Mouse (Mus musculus) testis, postnatal 10 days (tissue): Measurements from ENCODE around the gene Med1.

Experiments
- DNase-seq: peaks from one replicate; pipeline ENCODE4 v3.0.0; 2021; ENCODE audit warnings: low spot score

Med1 gene

DNA sequence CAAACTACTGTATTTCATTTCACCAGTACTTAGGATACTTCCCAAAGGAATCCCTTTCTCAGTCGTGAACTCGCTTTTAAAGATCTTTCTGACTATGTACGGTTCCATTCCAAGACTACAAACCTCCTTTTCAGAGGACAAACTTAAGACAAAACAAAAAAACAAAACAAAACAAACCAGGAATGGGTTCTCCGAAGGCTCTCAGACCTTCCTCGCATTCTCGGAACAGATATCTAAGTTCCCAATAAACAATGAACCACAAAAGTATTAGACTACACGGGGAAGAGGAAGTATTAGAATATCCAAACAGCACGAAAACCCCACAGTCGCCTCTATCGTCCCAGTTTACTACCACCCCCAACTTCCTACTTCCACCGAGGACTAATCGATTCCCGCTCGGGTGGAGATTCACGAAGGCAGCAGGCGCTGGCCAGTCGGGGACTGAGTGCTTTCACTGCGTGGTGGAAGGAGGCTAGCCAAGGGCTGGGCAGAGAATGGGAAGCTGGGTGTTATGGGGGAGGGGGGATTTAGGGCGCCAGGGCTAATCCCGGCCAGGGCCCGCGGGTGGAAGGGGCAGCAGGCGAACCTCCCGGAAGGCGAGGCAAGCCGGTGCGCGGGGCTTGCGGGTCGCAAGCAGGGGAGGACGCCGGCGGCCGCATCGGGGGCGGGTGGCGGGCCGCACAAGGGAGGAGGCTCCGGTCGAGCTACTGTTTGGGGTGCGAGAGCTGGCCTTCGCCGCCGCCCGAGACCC lies 44.4 kb downstream of the Med1 start:
- DNase-seq, result peak; percentile 72

GRCm38 (mm10) chr11:98145856-98146255 lies 47.2 kb downstream of the Med1 start:
- DNase-seq, result no peak

DNA sequence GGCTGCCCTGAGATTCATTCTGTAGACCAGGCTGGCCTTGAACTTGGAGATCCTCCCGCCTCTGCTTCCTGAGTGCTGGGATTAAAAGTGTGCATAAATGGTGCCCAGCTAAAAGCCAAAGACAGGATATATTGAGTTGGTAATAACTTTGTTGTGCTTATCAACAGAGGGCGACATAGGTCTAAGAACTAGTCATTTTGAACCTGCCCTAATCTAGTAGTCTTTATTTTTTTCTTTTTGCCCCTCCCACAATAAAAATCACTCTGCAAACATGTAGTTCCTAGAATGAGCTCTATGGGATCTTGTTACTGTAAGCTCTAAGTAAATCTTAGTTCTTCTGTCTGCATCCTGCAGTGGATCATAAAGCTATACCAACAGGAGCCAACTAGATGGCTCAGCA lies 50.5 kb downstream of the Med1 start:
- DNase-seq, result no peak

- no peak for DNase-seq
Measured at GRCm38 (mm10) chr11:98138894-98139293, 54.2 kb downstream of the Med1 start.

GRCm38 (mm10) chr11:98137836-98138235 lies 55.3 kb downstream of the Med1 start:
- no peak for DNase-seq

DNA sequence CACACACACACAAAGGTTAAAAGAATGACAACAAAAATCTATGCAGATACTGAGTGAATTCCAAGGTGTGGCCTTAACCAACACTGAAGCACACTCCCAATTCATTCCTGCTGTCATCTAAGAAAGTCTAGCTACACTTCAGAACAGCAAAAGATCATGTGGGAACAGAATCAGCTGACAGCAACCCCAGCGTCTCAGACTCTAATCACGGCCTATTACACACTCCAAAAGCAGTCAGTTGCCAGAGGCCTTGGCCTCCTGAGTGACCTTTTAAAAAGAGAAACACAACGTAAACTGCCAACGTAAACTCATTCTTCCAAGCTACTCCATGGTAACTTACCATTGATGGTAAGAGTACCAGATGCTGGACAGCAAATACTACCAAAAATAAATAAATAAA lies 58.1 kb downstream of the Med1 start:
- DNase-seq, result no peak

- DNase-seq, result no peak
Measured at GRCm38 (mm10) chr11:98123424-98123823, 69.7 kb downstream of the Med1 start.

DNA sequence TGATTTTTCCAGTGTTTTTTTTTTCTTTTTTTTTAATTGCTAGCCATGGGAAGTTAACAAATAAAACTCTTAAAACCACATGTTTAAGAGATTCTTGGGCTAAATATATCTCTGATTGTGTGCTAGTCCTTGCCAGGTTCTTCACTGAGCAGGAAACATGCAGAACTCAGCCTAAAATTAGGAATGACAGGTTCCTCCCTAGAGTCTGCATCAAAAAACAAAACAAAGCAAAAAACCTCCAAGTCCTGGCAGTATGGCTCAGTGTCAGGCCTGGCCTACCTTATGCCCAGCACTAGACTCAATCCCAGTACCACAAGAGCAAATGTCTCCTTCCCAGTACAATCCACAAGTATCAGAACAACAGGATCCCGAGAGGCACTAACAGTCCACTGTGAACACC lies 78.7 kb downstream of the Med1 start:
- DNase-seq, result no peak

GRCm38 (mm10) chr11:98113504-98113903 lies 79.6 kb downstream of the Med1 start:
- no peak for DNase-seq

- DNase-seq, result no peak
Measured at GRCm38 (mm10) chr11:98109706-98110105, 83.4 kb downstream of the Med1 start.
